Mouse (Mus musculus) cerebral cortex, adult 2 months (tissue): ENCODE data around the gene Serhl.

Experiments
- WGBS: fragments of 180-500 bp; shearing (Covaris S2); methylation state at CpG from one replicate; pipeline ENCODE4 v1.1.7; 2018; 5-methylcytosine and 5-hydroxymethylcytosine counted together

The Serhl gene

GRCm38 (mm10) chr15:83084022-83084640, 5.2 kb upstream of the Serhl start:
- 21% methylated on average over 13 of the region's 13 CpGs for WGBS

- 40% methylated on average over 7 of the region's 7 CpGs for WGBS
Measured at GRCm38 (mm10) chr15:83085901-83086300, 3.4 kb upstream of the Serhl start.

GRCm38 (mm10) chr15:83086636-83087328, 2.5 kb upstream of the Serhl start:
- 85% methylated on average over 13 of the region's 13 CpGs for WGBS

- 41% methylated on average over 27 of the region's 27 CpGs for WGBS
Measured at GRCm38 (mm10) chr15:83088495-83089428, 544 bp upstream of the Serhl start.

- WGBS: 61% methylated on average over 3 of the region's 3 CpGs
Measured at GRCm38 (mm10) chr15:83090874-83091273, 1.6 kb downstream of the Serhl start.

- 84% methylated on average over 2 of the region's 2 CpGs for WGBS
Measured at GRCm38 (mm10) chr15:83093687-83094086, 4.4 kb downstream of the Serhl start.

GRCm38 (mm10) chr15:83095950-83096349, 6.6 kb downstream of the Serhl start:
- WGBS: 61% methylated on average over 2 of the region's 2 CpGs

GRCm38 (mm10) chr15:83099533-83100331, 10.4 kb downstream of the Serhl start:
- 34% methylated on average over 31 of the region's 31 CpGs for WGBS

GRCm38 (mm10) chr15:83100332-83100662, 11.0 kb downstream of the Serhl start:
- 30% methylated on average over 8 of the region's 8 CpGs for WGBS

- WGBS: 40% methylated on average over 1 of the region's 1 CpGs
Measured at GRCm38 (mm10) chr15:83103111-83103510, 13.8 kb downstream of the Serhl start.

- 81% methylated on average over 6 of the region's 6 CpGs for WGBS
Measured at GRCm38 (mm10) chr15:83106426-83106825, 17.1 kb downstream of the Serhl start.

GRCm38 (mm10) chr15:83107814-83108213, 18.5 kb downstream of the Serhl start:
- WGBS: 75% methylated on average over 6 of the region's 6 CpGs

- WGBS: 75% methylated on average over 6 of the region's 6 CpGs
Measured at GRCm38 (mm10) chr15:83111290-83111689, 22.0 kb downstream of the Serhl start.

- WGBS: 89% methylated on average over 7 of the region's 7 CpGs
Measured at GRCm38 (mm10) chr15:83111874-83112273, 22.6 kb downstream of the Serhl start.

GRCm38 (mm10) chr15:83112898-83113297, 23.6 kb downstream of the Serhl start:
- 7% methylated on average over 11 of the region's 11 CpGs for WGBS

- 88% methylated on average over 9 of the region's 9 CpGs for WGBS
Measured at GRCm38 (mm10) chr15:83114106-83114505, 24.8 kb downstream of the Serhl start.

- 69% methylated on average over 6 of the region's 6 CpGs for WGBS
Measured at GRCm38 (mm10) chr15:83115071-83115470, 25.8 kb downstream of the Serhl start.

- 37% methylated on average over 7 of the region's 7 CpGs for WGBS
Measured at GRCm38 (mm10) chr15:83118360-83118759, 29.1 kb downstream of the Serhl start.

GRCm38 (mm10) chr15:83121709-83122565, 32.6 kb downstream of the Serhl start:
- WGBS: 2% methylated on average over 42 of the region's 43 CpGs

- 5% methylated on average over 32 of the region's 32 CpGs for WGBS
Measured at GRCm38 (mm10) chr15:83122566-83123145, 33.4 kb downstream of the Serhl start, which contains the start of gene Rrp7a. Rrp7a (minus strand) TSS chr15:83122801.
